Mouse (Mus musculus) left cerebral cortex, adult 6 months (tissue): ENCODE results near the gene Klk1b3. TPM values are rescaled to one million over a fixed set of nuclear protein-coding genes. Genes with fewer than 3 reads are reported as not detected.

ENCODE experiments used
- long read RNA-seq, 2 experiments: library from polyadenylated mRNA; unstranded; transcript quantifications; one replicate each; pipeline ENCODE4 v2.0.0; 2019 to 2020
- polyA plus RNA-seq: library from polyadenylated mRNA; unstranded; fragments of <200 nt; fragmentation: Nextera tagmentation; gene quantifications from 2 replicates; pipeline ENCODE4 v1.2.3, GENCODE M21; 2021

Gene Klk1b3
- not detected in 2 replicates for polyA plus RNA-seq
- long read RNA-seq, experiment 1, partial matches to known transcripts: 1 of 1 reads
- long read RNA-seq, experiment 1, other reads (novel, unspliced or antisense): 0 of 1 reads
- long read RNA-seq, experiment 2: 0 reads

DNA sequence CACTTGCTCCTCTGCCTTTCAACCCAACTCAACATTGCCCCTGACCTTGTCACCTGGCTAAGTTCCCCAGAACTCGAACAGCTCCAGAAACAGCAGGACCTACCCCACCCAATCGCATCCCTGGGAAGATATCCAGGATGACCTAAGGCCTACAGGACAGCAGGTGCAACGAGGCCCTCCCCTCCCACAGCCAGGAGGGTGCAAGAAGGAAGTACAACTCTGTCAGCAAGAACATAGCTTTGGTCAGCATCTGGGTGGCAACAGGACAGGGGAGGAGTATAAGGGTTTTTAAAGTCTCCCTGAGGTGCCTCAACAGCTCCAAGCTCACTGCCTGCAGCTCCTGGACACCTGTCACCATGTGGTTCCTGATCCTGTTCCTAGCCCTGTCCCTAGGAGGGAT is at the start of gene Klk1b3:
Gene Klk1b3, plus strand, starts transcription at position 301 of the 400 bp plus-strand sequence.

DNA sequence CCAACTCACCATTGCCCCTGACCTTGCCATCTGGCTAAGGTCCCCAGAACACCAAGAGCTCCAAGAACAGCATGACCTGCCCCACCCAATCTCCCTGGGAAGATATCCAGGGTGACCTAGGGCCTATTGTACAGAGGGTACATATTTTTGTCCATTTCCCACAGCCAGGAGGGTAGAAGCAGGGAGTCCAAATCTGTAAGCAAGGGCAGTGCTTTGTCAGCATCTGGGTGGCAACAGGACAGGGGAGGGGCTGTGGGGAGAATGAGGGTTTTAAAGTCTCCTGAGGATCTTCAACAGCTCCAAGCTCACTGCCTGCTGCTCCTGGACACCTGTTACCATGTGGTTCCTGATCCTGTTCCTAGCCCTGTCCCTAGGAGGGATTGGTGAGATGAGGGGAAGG is 10.1 kb upstream of the Klk1b3 start, which contains the start of gene Klk1b24:
Gene Klk1b24, plus strand, starts transcription at position 301 of the 400 bp plus-strand sequence.

DNA sequence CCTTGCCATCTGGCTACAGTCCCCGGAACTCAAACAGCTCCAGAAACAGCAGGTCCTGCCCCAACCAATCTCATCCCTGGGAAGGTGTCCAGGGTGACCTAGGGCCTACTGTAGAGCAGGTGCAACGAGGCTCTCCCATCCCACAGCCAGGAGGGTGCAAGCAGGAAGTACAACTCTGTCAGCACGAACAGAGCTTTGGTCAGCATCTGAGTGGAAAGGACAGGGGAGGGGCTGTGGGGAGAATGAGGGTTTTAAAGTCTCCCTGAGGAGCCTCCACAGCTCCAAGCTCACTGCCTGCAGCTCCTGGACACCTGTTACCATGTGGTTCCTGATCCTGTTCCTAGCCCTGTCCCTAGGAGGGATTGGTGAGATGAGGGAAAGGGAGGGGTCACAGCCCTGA is 9.1 kb downstream of the Klk1b3 start, which contains the start of gene Klk1b4:
Gene Klk1b4, plus strand, starts transcription at position 301 of the 400 bp plus-strand sequence.

DNA sequence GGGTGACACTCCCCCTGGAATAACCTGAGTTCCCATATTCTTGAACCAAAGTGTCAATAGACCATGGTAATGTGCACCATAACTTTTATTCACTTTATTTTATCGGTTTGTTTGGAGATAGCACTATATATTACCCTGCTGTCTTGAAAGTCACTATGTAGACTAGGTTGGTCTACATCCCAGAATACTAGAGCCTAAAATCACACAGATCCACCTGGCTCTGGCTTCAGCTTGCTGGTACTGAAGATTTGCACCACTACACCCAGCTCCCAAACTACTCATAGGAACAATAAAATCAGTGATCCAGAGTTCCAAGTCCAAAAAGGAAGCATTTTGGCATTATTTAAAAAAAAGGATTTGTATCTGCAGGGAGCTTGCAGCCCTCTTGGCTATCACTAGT is 17.7 kb downstream of the Klk1b3 start, which contains the start of gene Klk1b5:
Gene Klk1b5, plus strand, starts transcription at position 301 of the 400 bp plus-strand sequence.

DNA sequence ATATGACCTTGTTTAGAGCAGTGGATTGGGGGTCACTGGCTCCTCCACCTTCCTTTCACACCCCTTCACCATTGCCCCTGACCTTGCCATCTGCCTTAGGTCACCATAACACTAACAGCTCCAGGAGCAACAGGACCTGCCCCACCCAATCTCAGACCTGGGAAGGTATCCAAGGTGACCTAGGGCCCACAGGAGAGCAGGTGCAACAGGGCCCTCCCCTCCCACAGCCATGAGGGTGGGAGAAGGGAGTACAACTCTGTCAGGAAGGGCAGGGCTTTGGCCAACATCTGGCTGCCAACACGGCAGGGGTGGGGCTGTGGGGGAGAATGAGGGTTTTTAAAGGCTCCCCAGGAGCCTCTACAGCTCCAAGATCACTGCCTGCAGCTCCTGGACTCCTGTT is 27.1 kb downstream of the Klk1b3 start, which contains the start of gene Klk1:
Gene Klk1, plus strand, starts transcription at position 285 of the 400 bp plus-strand sequence.

DNA sequence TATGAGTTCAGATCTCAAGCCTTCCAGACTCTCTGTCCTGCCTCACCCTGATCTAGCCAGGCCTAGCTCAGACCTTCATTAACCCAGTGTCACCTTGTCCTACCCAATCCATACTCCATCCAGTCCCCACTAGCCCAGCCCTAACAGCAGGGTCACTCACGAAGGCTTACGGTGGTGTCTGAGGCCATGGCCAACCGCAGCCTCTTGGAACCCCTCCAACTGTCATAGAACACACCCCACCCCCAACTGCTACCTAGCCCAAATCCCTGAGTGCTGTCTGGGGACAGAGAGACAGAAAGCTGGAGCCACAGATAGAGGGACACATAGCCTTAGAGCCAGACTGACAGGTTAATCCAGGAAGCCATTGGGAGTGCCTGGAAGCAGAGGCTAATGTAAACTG is 37.9 kb downstream of the Klk1b3 start, which contains the start of gene Gm36864:
Gene Gm36864, plus strand, starts transcription at position 269 of the 400 bp plus-strand sequence.

DNA sequence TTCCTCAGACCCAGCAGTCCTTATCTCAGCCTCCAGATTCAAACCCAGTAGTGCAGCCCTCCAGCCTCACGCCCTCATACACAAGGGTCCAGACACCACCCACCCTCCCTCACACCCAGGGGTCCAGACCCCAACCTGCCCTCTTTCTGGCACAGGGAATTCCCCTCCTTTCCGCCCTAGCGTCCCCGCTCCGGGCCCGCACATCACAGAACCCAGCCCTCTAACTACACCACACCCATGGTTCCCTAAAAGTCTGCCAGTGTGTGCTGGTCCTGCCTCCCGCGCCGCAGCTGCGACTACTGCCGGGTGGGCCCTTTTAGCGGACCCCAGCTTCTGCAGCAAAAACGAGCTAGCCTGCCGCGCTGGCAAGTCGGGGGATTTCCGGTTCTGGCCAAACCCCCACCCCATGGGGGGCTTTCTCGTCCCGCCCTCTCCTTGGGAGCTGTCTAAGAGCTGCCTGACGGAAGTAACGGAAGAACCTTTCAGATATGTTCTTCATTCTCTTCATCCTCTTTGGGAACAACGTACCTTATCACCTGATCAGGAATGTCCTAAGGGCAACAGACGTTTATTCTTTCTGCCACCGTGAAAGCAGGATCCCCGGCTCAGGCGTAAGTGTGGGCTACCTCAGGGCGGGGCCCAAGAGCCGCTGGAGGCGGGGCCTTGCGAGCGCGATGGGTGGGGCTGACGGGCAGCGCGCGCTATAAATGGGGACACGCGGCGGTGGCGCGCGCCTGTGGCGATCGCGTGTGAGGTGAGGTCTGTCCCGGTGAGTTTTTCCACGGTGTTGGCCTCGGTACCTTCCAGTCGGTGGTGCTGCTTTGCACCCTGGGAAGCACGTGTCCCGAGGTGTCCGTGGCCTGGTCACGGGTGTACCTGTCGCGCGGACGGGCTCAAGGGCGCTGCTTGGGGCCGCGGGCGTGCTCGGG is 48.3 kb downstream of the Klk1b3 start, which contains the start of the genes 1700028J19Rik and 2410002F23Rik:
Gene 1700028J19Rik, minus strand, starts transcription at position 641 of the 929 bp plus-strand sequence.
Gene 2410002F23Rik, plus strand, starts transcription at position 668 of the 929 bp plus-strand sequence.

Other genes with a start within 250 kb of the Klk1b3 start
- not detected in 2 replicates for gene Klk1b8, start 247.5 kb upstream of the Klk1b3 start, polyA plus RNA-seq
- gene Klk1b1, start 231.4 kb upstream of the Klk1b3 start, polyA plus RNA-seq: not detected in 2 replicates
- gene Klk1b9, start 222.1 kb upstream of the Klk1b3 start, polyA plus RNA-seq: not detected in 2 replicates
- not detected in 2 replicates for gene Klk1b11, start 202.3 kb upstream of the Klk1b3 start, polyA plus RNA-seq
- not detected in 2 replicates for gene Klk1b26, start 186.0 kb upstream of the Klk1b3 start, polyA plus RNA-seq
- gene Klk1b27, start 145.9 kb upstream of the Klk1b3 start, polyA plus RNA-seq: not detected in 2 replicates
- not detected in 2 replicates for gene Klk1b21, start 95.9 kb upstream of the Klk1b3 start, polyA plus RNA-seq
- not detected in 2 replicates for gene Klk1b22, start 85.5 kb upstream of the Klk1b3 start, polyA plus RNA-seq
- gene Klk1b16, start 61.4 kb upstream of the Klk1b3 start, polyA plus RNA-seq: not detected in 2 replicates
- not detected in 2 replicates for gene Klk1b24, start 10.0 kb upstream of the Klk1b3 start, polyA plus RNA-seq
- not detected in 2 replicates for gene Klk1b4, start 9.2 kb downstream of the Klk1b3 start, polyA plus RNA-seq
- gene Klk1b5, start 17.8 kb downstream of the Klk1b3 start, polyA plus RNA-seq: not detected in 2 replicates
- gene Klk1, start 27.2 kb downstream of the Klk1b3 start, polyA plus RNA-seq: not detected in 2 replicates
- gene Gm36864, start 38.0 kb downstream of the Klk1b3 start, polyA plus RNA-seq: not detected in 2 replicates
- gene 1700028J19Rik, start 48.5 kb downstream of the Klk1b3 start, polyA plus RNA-seq: 2.1 TPM in 2 replicates
- 86.1 and 106 TPM in 2 replicates for gene 2410002F23Rik, start 48.5 kb downstream of the Klk1b3 start, polyA plus RNA-seq
- gene Acp4, start 59.2 kb downstream of the Klk1b3 start, polyA plus RNA-seq: not detected in 2 replicates
- gene Gm15517, start 63.3 kb downstream of the Klk1b3 start, polyA plus RNA-seq: not detected in 2 replicates
- 3.2 and 3.9 TPM in 2 replicates for gene Clec11a, start 108.7 kb downstream of the Klk1b3 start, polyA plus RNA-seq
- 86.1 and 191 TPM in 2 replicates for gene Shank1, start 112.1 kb downstream of the Klk1b3 start, polyA plus RNA-seq
- 35.1 and 37.3 TPM in 2 replicates for gene Syt3, start 185.9 kb downstream of the Klk1b3 start, polyA plus RNA-seq
- 1.7 TPM in 2 replicates for gene 1700008O03Rik, start 187.6 kb downstream of the Klk1b3 start, polyA plus RNA-seq
- 6.2 and 11.6 TPM in 2 replicates for gene Lrrc4b, start 230.8 kb downstream of the Klk1b3 start, polyA plus RNA-seq